Mouse (Mus musculus): ENCODE data around the gene Cnnm4.

The Cnnm4 gene

GRCm38 (mm10) chr1:36472106-36472440, 653 bp downstream of the Cnnm4 start:
- DNase-seq (ENCODE audit: low read depth in 1 of 2, low spot score in 2 of 2): no peak

DNA sequence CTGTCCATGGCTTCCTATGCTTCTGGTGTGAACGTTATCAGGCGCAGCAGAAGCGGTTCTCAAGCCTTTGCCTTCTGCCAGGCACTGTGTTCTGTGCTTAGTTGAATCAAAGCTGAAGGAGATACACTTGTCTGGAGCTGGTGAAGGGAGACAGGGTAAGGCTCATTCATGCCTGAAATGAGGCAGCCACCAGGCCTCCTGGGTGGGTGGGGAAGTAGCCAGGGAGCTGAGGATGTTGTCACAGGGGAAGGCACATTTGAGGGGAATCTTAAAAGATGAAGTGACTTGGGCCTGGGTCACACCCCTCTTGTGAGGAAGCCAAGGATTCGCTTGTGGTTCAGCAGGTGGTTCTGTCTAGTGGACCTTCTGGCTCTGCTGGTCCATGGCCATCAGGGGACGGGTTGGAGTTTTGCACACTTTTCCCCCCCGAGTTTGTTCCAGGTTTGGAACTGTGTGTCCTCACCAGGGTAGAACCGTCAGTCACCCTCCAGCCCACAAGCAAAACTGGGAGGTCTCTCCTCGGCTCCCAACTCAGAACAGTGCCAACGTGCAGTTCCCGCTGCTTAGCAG, 1.9 kb downstream of the Cnnm4 start:
- DNase-seq (ENCODE audit: low read depth in 1 of 2, low spot score in 2 of 2): peak in 1 of 2 experiments; percentile 27

- DNase-seq (ENCODE audit: low read depth in 1 of 2, low spot score in 2 of 2): no peak
Measured at GRCm38 (mm10) chr1:36474646-36475045, 3.2 kb downstream of the Cnnm4 start.

- DNase-seq (ENCODE audit: low read depth in 1 of 2, low spot score in 2 of 2): no peak
Measured at GRCm38 (mm10) chr1:36475480-36476110, 4.2 kb downstream of the Cnnm4 start.

GRCm38 (mm10) chr1:36476426-36476825, 5.0 kb downstream of the Cnnm4 start:
- no peak for DNase-seq (ENCODE audit: low read depth in 1 of 2, low spot score in 2 of 2)

GRCm38 (mm10) chr1:36478343-36478795, 6.9 kb downstream of the Cnnm4 start:
- no peak for DNase-seq (ENCODE audit: low read depth in 1 of 2, low spot score in 2 of 2)

DNA sequence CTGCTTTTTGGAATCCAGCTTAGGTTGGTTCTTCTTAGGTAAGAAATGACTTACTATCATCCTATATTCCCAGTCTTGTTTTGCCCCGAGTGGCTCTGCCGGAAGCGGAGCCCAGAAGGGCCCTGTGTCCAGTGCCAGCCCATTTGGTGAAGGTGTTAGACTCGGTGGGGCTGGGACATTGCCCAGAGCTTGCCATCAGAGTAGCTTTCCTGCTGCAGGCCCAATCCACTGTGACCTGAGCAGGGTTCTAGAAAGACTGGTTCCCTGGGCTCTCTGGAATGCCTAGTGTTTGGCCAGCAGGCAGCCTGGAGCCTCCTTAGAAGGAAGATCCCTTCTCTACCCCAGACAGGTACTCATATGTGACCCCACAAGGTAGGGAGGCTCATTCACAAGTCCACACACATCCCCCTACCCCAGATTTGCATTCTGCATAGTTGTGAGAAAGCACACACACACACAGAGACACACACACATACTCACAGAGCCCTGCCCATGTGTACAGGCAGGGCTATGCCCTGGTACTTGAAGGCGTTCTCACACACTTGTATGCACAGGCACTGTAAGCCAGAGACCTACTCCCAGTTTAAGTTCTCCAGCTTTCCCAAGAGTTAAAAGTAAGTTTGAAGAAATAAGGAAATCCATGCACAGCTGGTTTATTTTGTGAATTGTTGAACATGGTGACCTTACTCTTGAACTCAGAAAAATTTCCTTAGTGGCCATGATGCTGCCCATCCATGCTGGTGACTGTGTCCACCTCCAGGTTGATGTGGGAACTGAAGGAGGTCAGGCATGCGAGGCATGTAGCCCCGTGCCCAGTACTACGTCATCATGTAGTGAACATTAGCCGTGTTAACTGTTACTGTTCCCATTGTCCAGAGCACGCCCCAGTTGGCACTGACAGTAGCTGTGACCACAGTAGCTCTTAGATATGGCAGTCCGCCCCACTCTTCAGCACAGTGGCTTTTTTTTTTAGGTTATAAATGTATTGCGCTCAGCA, 8.8 kb downstream of the Cnnm4 start:
- no peak for DNase-seq (ENCODE audit: low read depth in 1 of 2, low spot score in 2 of 2)

GRCm38 (mm10) chr1:36483825-36484224, 12.4 kb downstream of the Cnnm4 start:
- no peak for DNase-seq (ENCODE audit: low read depth in 1 of 2, low spot score in 2 of 2)

DNA sequence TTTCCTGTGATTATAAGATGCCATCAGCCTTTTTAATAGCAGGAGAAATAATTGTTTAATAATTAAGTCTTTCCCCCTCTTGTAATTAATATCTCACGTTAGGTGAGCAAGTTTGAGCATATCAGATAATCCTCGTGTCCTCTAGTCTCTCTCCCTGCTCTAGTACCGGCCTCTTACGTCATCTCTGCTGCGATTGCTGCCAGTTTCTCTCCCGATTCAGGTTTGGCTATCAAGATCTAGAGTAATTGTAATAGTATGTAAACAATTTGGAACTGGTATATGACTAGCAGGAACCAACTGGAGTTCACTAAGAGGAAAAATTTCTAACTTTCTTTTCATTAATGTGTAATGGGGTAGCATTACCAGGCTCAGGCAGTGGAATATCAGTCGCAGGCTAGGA, 13.7 kb downstream of the Cnnm4 start:
- DNase-seq (ENCODE audit: low read depth in 1 of 2, low spot score in 2 of 2): no peak

DNA sequence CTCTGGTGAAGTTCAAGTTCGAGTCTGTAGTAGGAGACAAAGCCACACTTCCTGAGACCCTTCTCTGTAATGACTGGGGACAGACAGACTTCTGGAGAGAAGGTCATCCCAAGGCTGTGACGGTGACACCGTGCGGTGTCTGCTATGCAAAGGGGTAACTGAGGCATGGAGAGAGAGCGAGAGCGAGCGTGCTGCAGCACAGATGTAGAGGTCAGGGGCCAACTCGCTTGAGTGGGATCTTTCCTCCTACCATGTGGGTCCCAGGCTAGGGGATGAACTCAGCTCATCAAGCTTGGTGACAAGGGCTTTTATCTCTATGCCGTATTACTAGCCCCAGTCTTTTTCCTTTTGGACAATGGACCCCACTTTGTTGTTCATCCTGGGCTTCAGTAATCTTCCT, 15.7 kb downstream of the Cnnm4 start:
- DNase-seq (ENCODE audit: low read depth in 1 of 2, low spot score in 2 of 2): no peak

- DNase-seq (ENCODE audit: low read depth in 1 of 2, low spot score in 2 of 2): no peak
Measured at GRCm38 (mm10) chr1:36489661-36490060, 18.2 kb downstream of the Cnnm4 start.

- DNase-seq (ENCODE audit: low read depth in 1 of 2, low spot score in 2 of 2): no peak
Measured at GRCm38 (mm10) chr1:36492416-36493139, 21.2 kb downstream of the Cnnm4 start.

- DNase-seq (ENCODE audit: low read depth in 1 of 2, low spot score in 2 of 2): no peak
Measured at GRCm38 (mm10) chr1:36493299-36493698, 21.9 kb downstream of the Cnnm4 start.

DNA sequence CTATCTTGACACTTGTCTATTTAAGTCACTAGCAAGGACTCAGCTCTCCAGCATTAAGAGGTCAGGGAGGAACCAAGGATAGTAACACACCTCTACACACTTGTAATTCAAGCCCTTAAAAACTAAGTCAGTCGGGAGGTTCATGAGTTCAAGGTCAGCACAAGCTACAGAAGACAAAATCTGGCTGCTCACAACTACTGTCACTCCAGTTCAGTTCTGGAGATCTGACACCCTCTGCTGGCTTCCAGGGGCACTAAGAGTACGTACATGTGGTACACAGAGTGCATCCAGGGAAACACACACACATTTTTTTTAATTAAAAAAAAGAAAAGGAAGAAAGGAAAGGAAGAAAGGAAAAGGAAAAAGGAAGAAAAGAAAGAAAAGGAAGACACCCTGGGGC, 25.3 kb downstream of the Cnnm4 start:
- no peak for DNase-seq (ENCODE audit: low read depth in 1 of 2, low spot score in 2 of 2)

- no peak for DNase-seq (ENCODE audit: low read depth in 1 of 2, low spot score in 2 of 2)
Measured at GRCm38 (mm10) chr1:36497312-36497711, 25.9 kb downstream of the Cnnm4 start.

DNA sequence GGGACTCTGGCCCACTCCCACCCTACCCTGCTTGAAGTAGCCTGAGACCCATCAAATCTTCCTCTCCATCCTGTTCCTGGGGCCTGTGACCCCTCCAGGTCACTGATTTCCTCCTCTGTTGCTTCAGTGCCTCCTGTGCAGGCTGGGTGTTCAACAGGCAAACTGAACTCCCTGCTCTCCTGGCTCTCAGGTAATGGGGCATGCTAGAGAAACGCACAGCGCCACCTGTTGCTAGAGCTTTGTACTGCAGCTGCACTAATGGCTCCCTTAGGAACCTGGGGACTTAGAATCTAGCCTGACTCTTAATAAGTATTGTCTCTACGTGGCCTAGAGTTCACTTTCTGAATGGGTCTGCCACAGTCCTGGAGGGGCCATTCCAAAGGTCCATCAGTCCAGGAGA, 29.8 kb downstream of the Cnnm4 start:
- DNase-seq (ENCODE audit: low read depth in 1 of 2, low spot score in 2 of 2): peak in 1 of 2 experiments; percentile 52

- DNase-seq (ENCODE audit: low read depth in 1 of 2, low spot score in 2 of 2): peak; percentile 41 to 47
Measured at GRCm38 (mm10) chr1:36508238-36508637, 36.8 kb downstream of the Cnnm4 start.

DNA sequence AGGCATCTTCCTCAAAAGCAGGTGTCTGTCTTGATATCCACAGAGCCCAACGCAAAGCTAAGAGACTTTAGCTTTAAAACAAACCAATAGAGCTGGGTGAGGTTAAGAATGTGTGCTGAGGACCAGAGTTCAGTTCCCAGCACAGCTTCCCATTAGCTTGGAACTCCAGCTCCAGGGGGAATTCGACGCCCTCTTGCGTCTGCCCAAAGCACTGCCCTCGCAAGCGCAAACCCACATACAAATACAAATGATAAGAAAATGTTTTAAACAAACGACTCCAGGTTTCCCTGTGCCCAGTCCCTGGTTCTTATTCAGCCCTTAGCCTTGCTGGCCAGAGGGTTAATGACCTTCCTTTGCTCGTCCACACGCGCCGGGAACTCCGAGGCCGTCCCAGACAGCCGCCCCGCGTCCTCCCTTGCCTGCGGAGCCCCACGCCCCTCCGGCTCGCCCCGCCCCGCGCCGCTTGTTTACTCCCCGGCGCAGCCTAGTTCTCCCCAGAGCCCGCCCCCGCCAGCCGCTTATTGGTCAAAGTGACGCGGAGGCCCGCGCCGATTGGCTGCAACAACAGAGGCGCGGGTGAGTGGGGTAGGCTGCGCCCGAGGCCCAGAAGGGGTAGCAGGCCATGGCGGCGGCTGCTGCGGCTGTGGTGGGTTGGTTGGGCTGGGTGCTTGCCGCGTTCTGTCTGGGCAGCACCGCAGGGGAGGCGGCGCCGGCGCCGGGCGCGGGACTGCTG, 40.0 kb downstream of the Cnnm4 start, which contains the start of gene Cnnm3:
TSS of gene Cnnm3 (plus strand) at position 579 of the 733 bp plus-strand sequence.
- DNase-seq (ENCODE audit: low read depth in 1 of 2, low spot score in 2 of 2): peak; percentile 90 to 96

GRCm38 (mm10) chr1:36512089-36512965, 40.9 kb downstream of the Cnnm4 start:
- DNase-seq (ENCODE audit: low read depth in 1 of 2, low spot score in 2 of 2): no peak

- DNase-seq (ENCODE audit: low read depth in 1 of 2, low spot score in 2 of 2): no peak
Measured at GRCm38 (mm10) chr1:36512966-36513280, 41.5 kb downstream of the Cnnm4 start.

Data from monocyte, adult 2 months (primary cell).